Mouse (Mus musculus) myocyte (in vitro differentiated cells): ENCODE results near the gene Als2cr12. TPM values are rescaled to one million over a fixed set of nuclear protein-coding genes. Genes with fewer than 3 reads are reported as not detected.
"Not testable (repeated sequence)": the region's sequence is repeated elsewhere in the genome, so short reads cannot be mapped to it uniquely, and the experiment has no call there.

Source experiments
- H3K27me3 ChIP-seq: one replicate; pipeline ENCODE4 v1.6.1; 2011; ENCODE audit not compliant: control insufficient read depth, insufficient read depth, insufficient read length
- H3K36me3 ChIP-seq: one replicate; pipeline ENCODE4 v1.6.1; 2011; ENCODE audit not compliant: control insufficient read depth, insufficient read depth
- H3K4me2 ChIP-seq: one replicate; pipeline ENCODE4 v1.6.1; 2011; ENCODE audit warnings: low read depth, control low read depth
- H3K4me3 ChIP-seq: one replicate; pipeline ENCODE4 v1.5.1; 2011; ENCODE audit warnings: mild to moderate bottlenecking, control low read depth, moderate library complexity
- H3K79me2 ChIP-seq: one replicate; pipeline ENCODE4 v1.6.1; 2011; ENCODE audit not compliant: control insufficient read depth, insufficient read depth
- H3ac ChIP-seq: one replicate; pipeline ENCODE4 v1.6.1; 2011; ENCODE audit not compliant: control insufficient read depth, insufficient read length
- CEBPB ChIP-seq: IDR thresholded peaks from 2 replicates; pipeline ENCODE4 v1.6.1; 2011; ENCODE audit warnings: mild to moderate bottlenecking, moderate library complexity; ENCODE audit not compliant: poor library complexity, insufficient read depth, severe bottlenecking
- E2F4 ChIP-seq: IDR thresholded peaks from one replicate; pipeline ENCODE4 v1.6.1; 2011; ENCODE audit warnings: mild to moderate bottlenecking, control low read depth, moderate library complexity; ENCODE audit not compliant: insufficient read depth
- MAX ChIP-seq: IDR thresholded peaks from one replicate; pipeline ENCODE4 v1.6.1; 2011; ENCODE audit warnings: low read depth, mild to moderate bottlenecking, control low read depth
- MYOD1 ChIP-seq, 3 experiments: IDR thresholded peaks; one replicate each; pipeline ENCODE4 v1.6.1; 2011; ENCODE audit warnings: control low read depth in 2 of 3, low read depth in 2 of 3, mild to moderate bottlenecking in 2 of 3, moderate library complexity in 1 of 3; ENCODE audit not compliant: insufficient read length in 2 of 3, control insufficient read depth in 1 of 3
- MYOG ChIP-seq, 3 experiments: IDR thresholded peaks; one replicate each; pipeline ENCODE4 v1.6.1; 2011; ENCODE audit warnings: control low read depth in 2 of 3, low read depth in 2 of 3, mild to moderate bottlenecking in 2 of 3; ENCODE audit not compliant: insufficient read length in 2 of 3, control insufficient read depth in 1 of 3, insufficient read depth in 1 of 3
- POLR2A ChIP-seq: IDR thresholded peaks from one replicate; pipeline ENCODE4 v1.6.1; 2011; ENCODE audit warnings: low read depth, mild to moderate bottlenecking, control low read depth, moderate library complexity; ENCODE audit not compliant: insufficient read length
- POLR2AphosphoS2 ChIP-seq: IDR thresholded peaks from one replicate; pipeline ENCODE4 v1.6.1; 2011; ENCODE audit warnings: low read depth, control low read depth; ENCODE audit not compliant: insufficient read length
- REST ChIP-seq: IDR thresholded peaks from one replicate; pipeline ENCODE4 v1.6.1; 2011; ENCODE audit warnings: mild to moderate bottlenecking, control low read depth, moderate library complexity; ENCODE audit not compliant: insufficient read depth, insufficient read length
- SRF ChIP-seq: IDR thresholded peaks from one replicate; pipeline ENCODE4 v1.6.1; 2011; ENCODE audit warnings: low read depth; ENCODE audit not compliant: control insufficient read depth, insufficient read length
- TCF12 ChIP-seq: IDR thresholded peaks from one replicate; pipeline ENCODE4 v1.6.1; 2011; ENCODE audit warnings: mild to moderate bottlenecking, control low read depth; ENCODE audit not compliant: poor library complexity, insufficient read depth, severe bottlenecking
- TCF3 ChIP-seq: IDR thresholded peaks from one replicate; pipeline ENCODE4 v1.6.1; 2011; ENCODE audit warnings: low read depth, control low read depth; ENCODE audit not compliant: insufficient read length
- USF1 ChIP-seq: IDR thresholded peaks from one replicate; pipeline ENCODE4 v1.6.1; 2011; ENCODE audit warnings: low read depth, mild to moderate bottlenecking, control low read depth, moderate library complexity
- polyA plus RNA-seq: library from polyadenylated mRNA; unstranded; fragments of >200 nt; fragmentation: generic; extraction: Trizol; gene quantifications from one replicate; pipeline ENCODE4 v1.2.1, GENCODE M21; 2012; ENCODE audit warnings: missing spikeins

Als2cr12 gene
- polyA plus RNA-seq, 1 experiment, result 0.07 TPM

- Histone ChIP-seq H3K79me2 (no peaks in the 10 kb centered on the region), H3K36me3 (no peaks in the 10 kb centered on the region), H3ac (no peak overlapping the region), H3K4me2 (no peak overlapping the region), H3K27me3 (no peaks in the 10 kb centered on the region), H3K4me3 (no peak overlapping the region)
- no peak for TF ChIP-seq MAX
- no peak for TF ChIP-seq E2F4
- no peak for TF ChIP-seq POLR2A
- TF ChIP-seq TCF12, result no peak
- TF ChIP-seq POLR2AphosphoS2, result no peak
- no peak for TF ChIP-seq USF1
- no peak for TF ChIP-seq REST
- no peak for TF ChIP-seq CEBPB
- TF ChIP-seq TCF3, result no peak
- no peak for TF ChIP-seq SRF
- no peak for TF ChIP-seq MYOD1 (IDR thresholded peaks at IDR 0.05; ENCODE audit: control insufficient read depth in 1 of 3, insufficient read length in 2 of 3, low read depth in 2 of 3)
- no peak for TF ChIP-seq MYOG (IDR thresholded peaks at IDR 0.05; ENCODE audit: control insufficient read depth in 1 of 3, insufficient read depth in 1 of 3, insufficient read length in 2 of 3, low read depth in 2 of 3)
Measured at GRCm38 (mm10) chr1:58693696-58694095, 2.1 kb downstream of the Als2cr12 start.

DNA sequence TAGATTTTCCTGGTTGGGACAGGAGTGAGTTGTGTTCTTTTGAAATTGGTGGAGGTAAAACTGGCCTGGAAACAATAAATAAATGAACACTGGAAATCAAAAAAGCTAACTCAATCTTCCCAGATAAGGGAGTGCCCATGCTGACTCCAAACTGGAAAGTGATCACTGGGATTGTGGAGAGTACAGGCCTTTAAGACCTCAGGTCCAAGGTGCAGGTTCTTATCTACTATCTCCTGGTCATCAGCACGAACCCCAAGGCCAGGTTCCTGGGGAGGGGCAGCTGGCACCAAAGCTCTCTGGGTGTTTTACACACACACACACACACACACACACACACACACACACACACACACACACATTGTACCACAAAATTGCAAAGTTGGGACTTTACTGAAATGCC lies 4.1 kb downstream of the Als2cr12 start:
- not testable (repeated sequence) for H3K27me3 ChIP-seq, H3K4me2 ChIP-seq, H3K79me2 ChIP-seq, H3K36me3 ChIP-seq, H3K4me3 ChIP-seq, H3ac ChIP-seq

GRCm38 (mm10) chr1:58690834-58691488 lies 4.8 kb downstream of the Als2cr12 start:
- not testable (repeated sequence) for H3K36me3 ChIP-seq, H3K27me3 ChIP-seq, H3K4me2 ChIP-seq, H3ac ChIP-seq, H3K4me3 ChIP-seq, H3K79me2 ChIP-seq

DNA sequence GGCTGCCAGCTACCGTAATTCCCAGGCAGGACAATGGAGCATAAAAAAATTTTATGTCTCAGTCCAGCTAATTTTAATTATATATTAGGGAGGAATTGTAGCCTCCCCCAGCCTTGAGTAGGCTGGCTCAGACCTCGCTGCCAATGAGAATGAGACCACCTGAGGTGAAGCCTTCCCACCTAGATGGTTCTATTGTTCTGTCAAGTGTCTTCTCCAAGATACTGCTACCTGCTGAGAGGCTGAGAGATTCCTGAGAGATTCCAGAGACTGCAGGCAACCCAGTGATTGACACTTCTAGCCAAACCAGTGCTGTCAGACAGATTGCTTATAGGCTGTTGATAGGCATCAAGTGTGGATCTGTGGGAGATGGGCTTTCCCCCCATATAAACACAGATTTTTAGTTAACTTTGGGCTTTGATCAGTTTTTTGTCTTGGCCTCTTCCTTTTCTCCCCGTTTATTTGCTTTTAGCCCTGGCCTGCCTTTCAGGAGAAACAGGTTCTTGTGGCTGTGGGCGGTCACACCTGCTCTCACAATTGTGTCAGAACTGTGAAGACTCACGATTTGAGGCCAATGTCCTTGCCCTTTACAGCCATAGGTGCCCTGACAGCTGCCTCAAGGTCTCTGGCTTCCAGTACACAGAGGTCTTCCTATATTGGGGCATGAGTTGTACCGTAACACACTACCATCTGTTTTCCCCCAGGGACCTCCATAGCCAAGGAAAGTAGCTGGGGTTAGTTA lies 5.6 kb downstream of the Als2cr12 start:
- no peaks in the 10 kb centered on the region for H3K27me3 ChIP-seq
- no peak overlapping the region for H3ac ChIP-seq
- TF ChIP-seq TCF3, result no peak
- no peaks in the 10 kb centered on the region for H3K79me2 ChIP-seq
- no peaks in the 10 kb centered on the region for H3K36me3 ChIP-seq
- no peak overlapping the region for H3K4me2 ChIP-seq
- H3K4me3 ChIP-seq, result no peak overlapping the region

GRCm38 (mm10) chr1:58689426-58689825 lies 6.4 kb downstream of the Als2cr12 start:
- H3K36me3 ChIP-seq, result no peaks in the 10 kb centered on the region
- H3ac ChIP-seq, result no peak overlapping the region
- no peaks in the 10 kb centered on the region for H3K79me2 ChIP-seq
- no peak overlapping the region for H3K4me2 ChIP-seq
- H3K27me3 ChIP-seq, result no peaks in the 10 kb centered on the region
- H3K4me3 ChIP-seq, result no peak overlapping the region
- TF ChIP-seq MAX (no peak), POLR2AphosphoS2 (no peak), CEBPB (no peak), POLR2A (no peak), MYOD1 (IDR thresholded peaks at IDR 0.05; ENCODE audit: control insufficient read depth in 1 of 3, insufficient read length in 2 of 3, low read depth in 2 of 3) (no peak), MYOG (IDR thresholded peaks at IDR 0.05; ENCODE audit: control insufficient read depth in 1 of 3, insufficient read depth in 1 of 3, insufficient read length in 2 of 3, low read depth in 2 of 3) (no peak), REST (no peak), TCF12 (no peak), USF1 (no peak), E2F4 (no peak), SRF (no peak), TCF3 (no peak)

- not testable (repeated sequence) for H3ac ChIP-seq, H3K36me3 ChIP-seq, H3K27me3 ChIP-seq, H3K4me2 ChIP-seq, H3K4me3 ChIP-seq, H3K79me2 ChIP-seq
Measured at GRCm38 (mm10) chr1:58678412-58678811, 17.4 kb downstream of the Als2cr12 start.
